Mouse (Mus musculus): ENCODE results near the gene Sumo1. TPM values are rescaled to one million over a fixed set of nuclear protein-coding genes. Genes with fewer than 3 reads are reported as not detected.
A peak's percentile ranks its signal among the peaks of the same experiment; 100 is the strongest.

Sumo1 gene
- total and polyA plus RNA-seq, 3 experiments: 122 to 505 (median 296) TPM

DNA sequence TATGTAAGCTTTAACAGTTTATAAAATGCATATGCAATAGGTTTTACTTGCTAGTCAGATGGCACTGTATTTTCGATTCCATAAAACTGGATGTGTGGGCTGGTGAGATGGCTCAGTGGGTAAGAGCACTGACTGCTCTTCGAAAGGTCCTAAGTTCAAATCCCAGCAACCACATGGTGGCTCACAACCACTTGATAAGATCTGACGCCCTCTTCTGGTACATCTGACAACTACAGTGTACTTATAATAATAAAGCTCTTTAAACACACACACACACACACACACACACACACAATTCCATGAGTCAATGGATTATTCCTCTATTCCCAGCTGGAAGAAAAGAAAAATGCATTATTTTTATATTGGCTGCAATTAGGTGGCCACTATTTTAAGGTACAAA is 32.3 kb downstream of the Sumo1 start:
- peaks cover 7 to 43% of the 10 kb centered on the region in 2 experiments for H3K36me3 ChIP-seq (replicated peaks in 1 of 2; ENCODE audit: control insufficient read depth in 1 of 2, insufficient read depth in 1 of 2, low read length in 1 of 2)
- no peak overlapping the region for H3K4me3 ChIP-seq (replicated peaks in 1 of 3; ENCODE audit: low read depth in 2 of 3, low read length in 2 of 3, poor library complexity in 1 of 3)
- peaks cover 0 to 15% of the 10 kb centered on the region in 2 experiments; a peak in 2 of 4 replicates for H3K4me1 ChIP-seq (ENCODE audit: control insufficient read depth in 1 of 2, insufficient read depth in 2 of 2)
- no peak for TF ChIP-seq RCOR1 (conservative IDR thresholded peaks at IDR 0.05; ENCODE audit: low read depth, low read length)
- TF ChIP-seq KAT2A (IDR thresholded peaks at IDR 0.05; ENCODE audit: insufficient replicate concordance, low read length): no peak
- peak in 1 of 2 experiments; percentile 32; a peak in 1 of 4 replicates for TF ChIP-seq CTCF (conservative IDR thresholded peaks at IDR 0.05 in 1 of 2, IDR thresholded peaks at IDR 0.05 in 1 of 2; ENCODE audit: low read depth in 2 of 2, low read length in 2 of 2)
- in situ Hi-C loops (cut with MboI; ENCODE audit: low pct_ligation_motif_present, low pct_unique_long_range_greater_than_20kb, low sequenced_read_pairs): no loop called here
- peak; percentile 21 for DNase-seq (ENCODE audit: extremely low read depth)
- no peak overlapping the region for H3K4me2 ChIP-seq (ENCODE audit: insufficient read depth, low read depth, poor library complexity, severe bottlenecking)
- no peak overlapping the region for H3K9ac ChIP-seq (ENCODE audit: insufficient read depth, low read depth)
- H3K27ac ChIP-seq (ENCODE audit: insufficient read depth, low read depth): no peak overlapping the region
- H3K79me2 ChIP-seq (replicated peaks; ENCODE audit: control insufficient read depth, extremely low read depth, insufficient read depth, poor library complexity, severe bottlenecking): no peaks in the 10 kb centered on the region
- H3K9me3 ChIP-seq (replicated peaks; ENCODE audit: low read length): no peaks in the 10 kb centered on the region
- no peaks in the 10 kb centered on the region for H3K27me3 ChIP-seq (replicated peaks)
- dilution Hi-C loops (cut with MboI; ENCODE audit: extremely low pct_ligation_motif_present, extremely low pct_unique_long_range_greater_than_20kb, low sequenced_read_pairs): no loop called here

DNA sequence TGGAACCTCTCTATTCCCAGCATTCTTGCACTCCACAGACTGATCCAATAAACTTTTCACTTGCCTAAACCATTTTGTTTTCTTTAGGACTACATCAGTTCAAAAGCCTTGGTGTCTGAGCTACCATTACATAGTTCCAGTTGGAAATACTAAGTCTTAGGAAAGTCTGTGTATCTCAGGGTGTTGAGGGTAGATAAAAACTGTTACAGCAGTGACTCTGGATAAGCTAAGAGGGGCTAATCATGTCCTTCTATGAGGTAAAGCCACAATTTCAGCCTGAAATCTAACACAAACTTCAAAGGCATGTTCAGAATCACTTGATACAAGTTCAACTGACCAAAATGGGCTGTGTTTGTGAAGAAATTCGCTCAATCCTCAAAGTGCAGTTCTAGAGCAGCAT is 34.3 kb downstream of the Sumo1 start:
- H3K9me3 ChIP-seq (replicated peaks; ENCODE audit: low read length): no peaks in the 10 kb centered on the region
- no peak overlapping the region for H3K4me3 ChIP-seq (replicated peaks in 1 of 3; ENCODE audit: low read depth in 2 of 3, low read length in 2 of 3, poor library complexity in 1 of 3)
- H3K9ac ChIP-seq (ENCODE audit: insufficient read depth, low read depth): no peak overlapping the region
- no peak overlapping the region for H3K4me2 ChIP-seq (ENCODE audit: insufficient read depth, low read depth, poor library complexity, severe bottlenecking)
- H3K27me3 ChIP-seq (replicated peaks): no peaks in the 10 kb centered on the region
- H3K27ac ChIP-seq (ENCODE audit: insufficient read depth, low read depth): no peak overlapping the region
- DNase-seq (ENCODE audit: extremely low read depth): no peak
- dilution Hi-C loops (cut with MboI; ENCODE audit: extremely low pct_ligation_motif_present, extremely low pct_unique_long_range_greater_than_20kb, low sequenced_read_pairs): no loop called here
- in situ Hi-C loops (cut with MboI; ENCODE audit: low pct_ligation_motif_present, low pct_unique_long_range_greater_than_20kb, low sequenced_read_pairs): no loop called here
- H3K79me2 ChIP-seq (replicated peaks; ENCODE audit: control insufficient read depth, extremely low read depth, insufficient read depth, poor library complexity, severe bottlenecking): no peaks in the 10 kb centered on the region
- H3K36me3 ChIP-seq (replicated peaks in 1 of 2; ENCODE audit: control insufficient read depth in 1 of 2, insufficient read depth in 1 of 2, low read length in 1 of 2): peaks cover 0 to 26% of the 10 kb centered on the region in 2 experiments
- H3K4me1 ChIP-seq (ENCODE audit: control insufficient read depth in 1 of 2, insufficient read depth in 2 of 2): peaks cover 0 to 15% of the 10 kb centered on the region in 2 experiments; a peak in 2 of 4 replicates
- TF ChIP-seq IRF4 (IDR thresholded peaks at IDR 0.05; ENCODE audit: low read depth, low read length): no peak
- TF ChIP-seq MEF2A (IDR thresholded peaks at IDR 0.05; ENCODE audit: borderline replicate concordance, low read depth, low read length): no peak
- TF ChIP-seq PAX5 (IDR thresholded peaks at IDR 0.05; ENCODE audit: low read length): no peak
- TF ChIP-seq POLR2AphosphoS2 (IDR thresholded peaks at IDR 0.05; ENCODE audit: low read depth, low read length): no peak
- no peak for TF ChIP-seq MYC (IDR thresholded peaks at IDR 0.05; ENCODE audit: low read depth, low read length)
- no peak for TF ChIP-seq USF2 (conservative IDR thresholded peaks at IDR 0.05; ENCODE audit: low read depth, low read length)
- no peak for TF ChIP-seq BHLHE40 (IDR thresholded peaks at IDR 0.05; ENCODE audit: low read depth, low read length)
- no peak for TF ChIP-seq ZNF384 (IDR thresholded peaks at IDR 0.05; ENCODE audit: low read depth, low read length)
- TF ChIP-seq USF1 (IDR thresholded peaks at IDR 0.05; ENCODE audit: low read depth, low read length): no peak
- TF ChIP-seq ETS1 (conservative IDR thresholded peaks at IDR 0.05; ENCODE audit: low read depth, low read length): no peak
- TF ChIP-seq MAZ (IDR thresholded peaks at IDR 0.05; ENCODE audit: low read depth, low read length): no peak
- no peak for TF ChIP-seq RCOR1 (conservative IDR thresholded peaks at IDR 0.05; ENCODE audit: low read depth, low read length)
- TF ChIP-seq ZMIZ1 (IDR thresholded peaks at IDR 0.05; ENCODE audit: low read depth, low read length): no peak
- no peak for TF ChIP-seq JUND (conservative IDR thresholded peaks at IDR 0.05; ENCODE audit: low read depth, low read length)
- TF ChIP-seq MXI1 (IDR thresholded peaks at IDR 0.05; ENCODE audit: low read depth, low read length): no peak
- TF ChIP-seq CHD1 (IDR thresholded peaks at IDR 0.05; ENCODE audit: low read depth, low read length): no peak
- no peak for TF ChIP-seq NELFE (IDR thresholded peaks at IDR 0.05; ENCODE audit: low read depth, low read length)
- no peak for TF ChIP-seq SIN3A (IDR thresholded peaks at IDR 0.05; ENCODE audit: low read length)
- no peak for TF ChIP-seq JUN (IDR thresholded peaks at IDR 0.05; ENCODE audit: insufficient read depth, low read depth, low read length)
- TF ChIP-seq TBP (conservative IDR thresholded peaks at IDR 0.05; ENCODE audit: low read depth, low read length): no peak
